19 mouse cellular contexts compared by ENCODE assay signal in genomic region chr15:27477159-27477558, GRCm38 (mm10). TPM values are rescaled to one million over a fixed set of nuclear protein-coding genes. Genes with fewer than 3 reads are reported as not detected.
DNase-seq lines count a peak whose midpoint lies in the region; ATAC-seq lines count a peak whose summit lies in the region.
"Had no signal": no experiment of that assay in that cellular context is flagged by ENCODE, and none has a peak within 500 bp of the region (broad histone marks: within the 10 kb centered on the region; RNA-seq: fewer than 3 reads in every experiment).

No protein-coding gene starts in this region.

- H3K27ac ChIP-seq in liver, embryonic 11.5 days (ENCODE audit: low read depth, low read length) = no peak overlapping the region
- peak overlapping the region; percentile 75 for H3K27ac ChIP-seq in liver, embryonic 13.5 days
- peak overlapping the region; percentile 8; the same call in 1 of the 2 replicates for H3K27ac ChIP-seq in stomach, embryonic 15.5 days
- H3K27ac ChIP-seq in forebrain, embryonic 14.5 days (ENCODE audit: low read depth, low read length) = no peak overlapping the region
- H3K27ac ChIP-seq: hindbrain, embryonic 14.5 days; left cerebral cortex, adult 2 months; limb, embryonic 12.5 days; midbrain, embryonic 15.5 days had no signal

- H3K9ac ChIP-seq in liver, embryonic 11.5 days (ENCODE audit: low read depth, low read length) = no peak overlapping the region
- no peak overlapping the region; the same call in 1 of the 2 replicates for H3K9ac ChIP-seq in liver, embryonic 13.5 days
- H3K9ac ChIP-seq in stomach, embryonic 15.5 days = no peak overlapping the region
- no peak overlapping the region for H3K9ac ChIP-seq in forebrain, embryonic 14.5 days (ENCODE audit: low read length)
- H3K9ac ChIP-seq: hindbrain, embryonic 14.5 days; limb, embryonic 12.5 days; midbrain, embryonic 15.5 days had no signal

- H3K4me2 ChIP-seq in liver, embryonic 11.5 days = peak overlapping the region; percentile 35; the same call in 1 of the 2 replicates
- peak overlapping the region; percentile 52 for H3K4me2 ChIP-seq in liver, embryonic 13.5 days
- no peak overlapping the region for H3K4me2 ChIP-seq in stomach, embryonic 15.5 days
- no peak overlapping the region for H3K4me2 ChIP-seq in forebrain, embryonic 14.5 days (ENCODE audit: low read length)
- H3K4me2 ChIP-seq: hindbrain, embryonic 14.5 days; limb, embryonic 12.5 days; midbrain, embryonic 15.5 days had no signal

- intact Hi-C loops in heart, postnatal 36 days (cut with DNase I) = no loop called here

- no peak overlapping the region for H3K4me3 ChIP-seq in liver, embryonic 11.5 days (ENCODE audit: low read depth, low read length)
- H3K4me3 ChIP-seq in liver, embryonic 13.5 days (replicated peaks) = peak overlapping the region; percentile 18; the same call in 1 of the 2 replicates
- no peak overlapping the region for H3K4me3 ChIP-seq in stomach, embryonic 15.5 days (replicated peaks)
- H3K4me3 ChIP-seq in forebrain, embryonic 14.5 days (ENCODE audit: low read depth, low read length) = no peak overlapping the region
- H3K4me3 ChIP-seq: left cerebral cortex, adult 2 months; limb, embryonic 12.5 days; megakaryocyte, embryonic 14.5 days; midbrain, embryonic 15.5 days had no signal

- ATAC-seq in liver, embryonic 11.5 days (replicated peaks; ENCODE audit: low FRiP score) = no peak
- ATAC-seq in liver, embryonic 13.5 days (ENCODE audit: low read depth) = no peak
- no peak for ATAC-seq in stomach, embryonic 15.5 days (ENCODE audit: insufficient read depth, low FRiP score, low read depth)
- ATAC-seq in forebrain, embryonic 14.5 days = no peak
- ATAC-seq: midbrain, embryonic 15.5 days had no signal

- peaks cover 27% of the 10 kb centered on the region for H3K4me1 ChIP-seq in liver, embryonic 11.5 days (replicated peaks; ENCODE audit: control insufficient read depth, insufficient read depth, low read length)
- H3K4me1 ChIP-seq in liver, embryonic 13.5 days (replicated peaks) = peaks cover 74% of the 10 kb centered on the region
- H3K4me1 ChIP-seq in stomach, embryonic 15.5 days = peaks cover 4% of the 10 kb centered on the region; the same call in 1 of the 2 replicates
- H3K4me1 ChIP-seq in forebrain, embryonic 14.5 days (ENCODE audit: control insufficient read depth, insufficient read depth, low read length) = peaks cover 5% of the 10 kb centered on the region; the same call in 1 of the 2 replicates
- H3K4me1 ChIP-seq: limb, embryonic 12.5 days had no signal

- H3K36me3 ChIP-seq in liver, embryonic 11.5 days (ENCODE audit: control insufficient read depth, insufficient read depth, low read length) = no peaks in the 10 kb centered on the region
- H3K36me3 ChIP-seq in liver, embryonic 13.5 days = peaks cover 8% of the 10 kb centered on the region; the same call in 1 of the 2 replicates
- H3K36me3 ChIP-seq in stomach, embryonic 15.5 days = no peaks in the 10 kb centered on the region
- no peaks in the 10 kb centered on the region for H3K36me3 ChIP-seq in forebrain, embryonic 14.5 days (ENCODE audit: control insufficient read depth, insufficient read depth, low read length)
- H3K36me3 ChIP-seq: limb, embryonic 12.5 days; midbrain, embryonic 15.5 days had no signal

- no peaks in the 10 kb centered on the region for H3K9me3 ChIP-seq in liver, embryonic 11.5 days (ENCODE audit: control insufficient read depth, low read length)
- H3K9me3 ChIP-seq in liver, embryonic 13.5 days (replicated peaks) = no peaks in the 10 kb centered on the region
- no peaks in the 10 kb centered on the region for H3K9me3 ChIP-seq in stomach, embryonic 15.5 days
- no peaks in the 10 kb centered on the region for H3K9me3 ChIP-seq in forebrain, embryonic 14.5 days (replicated peaks; ENCODE audit: control insufficient read depth, low read length)
- H3K9me3 ChIP-seq: limb, embryonic 12.5 days; megakaryocyte, embryonic 14.5 days; midbrain, embryonic 15.5 days had no signal

- DNase-seq in heart, adult 11 months = peak; percentile 87
- DNase-seq in heart, postnatal 36 days = no peak
- DNase-seq in liver, embryonic 11.5 days (ENCODE audit: low spot score) = peak; percentile 27
- no peak for DNase-seq in liver
- DNase-seq in liver, embryonic 13.5 days = no peak
- no peak for DNase-seq in forebrain, embryonic 14.5 days (ENCODE audit: low spot score)
- DNase-seq in layer of hippocampus, adult 11-12 months (ENCODE audit: low spot score) = no peak
- DNase-seq: cerebellum, postnatal 14 days; gastrocnemius, postnatal 10 days; kidney, adult 11 months; kidney, postnatal 14 days; right cerebral cortex, adult 18-20 months; thymus, postnatal 36 days had no signal

- H3K27me3 ChIP-seq in liver, embryonic 11.5 days (replicated peaks; ENCODE audit: control insufficient read depth, insufficient read depth, low read length) = no peaks in the 10 kb centered on the region
- H3K27me3 ChIP-seq in liver, embryonic 13.5 days = no peaks in the 10 kb centered on the region
- no peaks in the 10 kb centered on the region for H3K27me3 ChIP-seq in stomach, embryonic 15.5 days (replicated peaks)
- H3K27me3 ChIP-seq in forebrain, embryonic 14.5 days (replicated peaks; ENCODE audit: control insufficient read depth, insufficient read depth, low read length) = no peaks in the 10 kb centered on the region
- H3K27me3 ChIP-seq: limb, embryonic 12.5 days; midbrain, embryonic 15.5 days had no signal

- 85% methylated on average over 9 of the region's 9 CpGs for WGBS in liver, embryonic 11.5 days
- 81% methylated on average over 9 of the region's 9 CpGs for WGBS in liver, embryonic 13.5 days (ENCODE audit: insufficient replicate concordance)
- WGBS in stomach, embryonic 15.5 days = 89% methylated on average over 9 of the region's 9 CpGs
- 95% methylated on average over 9 of the region's 9 CpGs for WGBS in forebrain, embryonic 14.5 days

RNA-seq across cellular contexts. Expression of gene Ank, which starts 10.7 kb away (rescaled TPM):
- total RNA-seq in heart, postnatal 36 days (2021) = 100 to 1,000 TPM; 188 to 201 TPM
- 13.1 and 14.6 TPM in 2 replicates for polyA plus RNA-seq in liver, embryonic 11.5 days (2014; fragmentation: Nextera tagmentation; extraction: Ambion mirVana)
- 11.1 and 11.8 TPM in 2 replicates for polyA plus RNA-seq in liver, embryonic 13.5 days (2015; fragmentation: Nextera tagmentation; extraction: Ambion mirVana)
- polyA plus RNA-seq in stomach, embryonic 15.5 days (2015; fragmentation: Nextera tagmentation; extraction: Ambion mirVana) = 15.3 and 18.5 TPM in 2 replicates
- 13.7 and 13.9 TPM in 2 replicates for polyA plus RNA-seq in forebrain, embryonic 14.5 days (2014; fragmentation: Nextera tagmentation; extraction: Ambion mirVana)

Comparison
In these comparisons a context has a peak if more than half of its experiments do, and no peak if none do; other contexts are left out.
1. DNase-seq: peak in heart, adult 11 months (single experiment) and liver, embryonic 11.5 days (single experiment); none in heart, postnatal 36 days (0 of 2), liver (single experiment), liver, embryonic 13.5 days (single experiment), forebrain, embryonic 14.5 days (single experiment) and layer of hippocampus, adult 11-12 months (single experiment).
2. H3K27ac ChIP-seq: peak in liver, embryonic 13.5 days (single experiment) and stomach, embryonic 15.5 days (single experiment); none in liver, embryonic 11.5 days (single experiment) and forebrain, embryonic 14.5 days (single experiment).
3. H3K4me2 ChIP-seq: peak in liver, embryonic 11.5 days (single experiment) and liver, embryonic 13.5 days (single experiment); none in stomach, embryonic 15.5 days (single experiment) and forebrain, embryonic 14.5 days (single experiment).